ENCODE assay signal across 8 mouse cellular contexts in the genomic region with DNA sequence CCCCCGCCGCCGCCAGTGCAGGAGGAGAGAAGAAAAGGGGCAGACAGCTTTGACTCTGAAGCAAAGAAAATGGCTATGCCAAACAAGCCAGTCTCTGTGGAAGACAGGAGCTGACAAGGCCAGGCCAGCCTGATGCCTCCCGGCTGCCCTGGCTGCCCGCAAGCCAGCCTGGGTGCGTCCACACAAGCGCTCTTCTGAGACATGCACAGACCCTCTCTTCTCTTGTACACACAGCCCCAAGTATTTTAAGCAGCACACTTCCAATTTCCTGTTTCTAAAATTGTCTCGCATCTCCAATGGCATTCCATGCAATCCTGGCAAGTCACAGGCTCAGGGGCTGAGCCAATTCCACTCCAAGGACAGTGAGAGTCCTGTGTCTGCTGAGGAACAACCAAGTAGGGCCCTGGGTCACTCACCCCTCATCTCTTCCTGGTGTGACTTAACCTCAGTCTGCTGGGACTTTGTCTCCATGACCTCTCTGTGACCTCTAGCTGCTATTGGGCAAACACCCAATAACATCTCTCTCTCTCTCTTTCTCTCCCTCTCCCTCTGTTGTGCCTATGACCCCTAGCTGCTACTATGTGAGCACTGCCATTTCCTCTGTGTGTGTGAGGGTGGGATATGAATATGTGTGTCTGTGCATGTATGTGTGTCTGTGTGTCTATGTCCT.
DNase-seq lines count a peak whose midpoint lies in the region; ATAC-seq and TF ChIP-seq lines count a peak whose summit lies in the region.

No protein-coding gene starts in this region.

- H3K4me1 ChIP-seq in embryonic facial prominence, embryonic 10.5 days = peaks cover 50% of the 10 kb centered on the region
- H3K4me1 ChIP-seq in heart, embryonic 14.5 days (ENCODE audit: control insufficient read depth in 2 of 2, insufficient read depth in 2 of 2, low read length in 2 of 2) = peaks cover 31 to 34% of the 10 kb centered on the region in 2 experiments
- H3K4me1 ChIP-seq in kidney, embryonic 16.5 days (ENCODE audit: insufficient read depth, low read length) = peaks cover 31% of the 10 kb centered on the region
- H3K4me1 ChIP-seq in lung, embryonic 14.5 days (ENCODE audit: insufficient read depth) = peaks cover 31% of the 10 kb centered on the region

- H3K9me3 ChIP-seq in embryonic facial prominence, embryonic 10.5 days = no peaks in the 10 kb centered on the region
- H3K9me3 ChIP-seq in heart, embryonic 14.5 days (ENCODE audit: control insufficient read depth, low read length) = peaks cover 2% of the 10 kb centered on the region; the same call in 1 of the 2 replicates
- H3K9me3 ChIP-seq in kidney, embryonic 16.5 days (ENCODE audit: low read length) = no peaks in the 10 kb centered on the region
- no peaks in the 10 kb centered on the region for H3K9me3 ChIP-seq in lung, embryonic 14.5 days (ENCODE audit: low read depth, low read length)

- TF ChIP-seq CTCF in lung, embryonic 14.5 days (IDR thresholded peaks at IDR 0.05; ENCODE audit: low read depth) = peak; percentile 27; the same call in 1 of the 2 replicates

- ATAC-seq in heart, embryonic 14.5 days (ENCODE audit: insufficient number of reproducible peaks, insufficient read depth, low FRiP score, low read depth) = peak; percentile 74
- ATAC-seq in kidney, embryonic 16.5 days (ENCODE audit: low FRiP score, low TSS enrichment) = peak; percentile 67
- ATAC-seq in lung, embryonic 14.5 days (ENCODE audit: insufficient read depth) = peak; percentile 93
- ATAC-seq in megakaryocyte-erythroid progenitor cell, adult 5-6 weeks (replicated peaks; ENCODE audit: low FRiP score, low TSS enrichment, poor library complexity, severe bottlenecking) = no peak

- peak overlapping the region; percentile 54; the same call in 1 of the 2 replicates for H3K9ac ChIP-seq in heart, embryonic 14.5 days (ENCODE audit: low read length)
- peak overlapping the region; percentile 49 for H3K9ac ChIP-seq in kidney, embryonic 16.5 days (replicated peaks; ENCODE audit: low read length)
- no peak overlapping the region; the same call in 1 of the 2 replicates for H3K9ac ChIP-seq in lung, embryonic 14.5 days

- peak; percentile 51 to 52 for DNase-seq in cerebellum, postnatal 25 days
- no peak for DNase-seq in cerebellum, postnatal 36 days
- peak; percentile 47 for DNase-seq in embryonic facial prominence, embryonic 10.5 days (ENCODE audit: low spot score)
- peak; percentile 88 for DNase-seq in lung, embryonic 14.5 days
- peak; percentile 35 for DNase-seq in right cerebral cortex, postnatal 4 days

- no peaks in the 10 kb centered on the region for H3K27me3 ChIP-seq in embryonic facial prominence, embryonic 10.5 days (replicated peaks; ENCODE audit: low read depth, poor library complexity, severe bottlenecking)
- no peaks in the 10 kb centered on the region for H3K27me3 ChIP-seq in heart, embryonic 14.5 days (ENCODE audit: control insufficient read depth, insufficient read depth, low read length)
- no peaks in the 10 kb centered on the region for H3K27me3 ChIP-seq in kidney, embryonic 16.5 days (ENCODE audit: insufficient read depth, low read length)
- no peaks in the 10 kb centered on the region for H3K27me3 ChIP-seq in lung, embryonic 14.5 days (ENCODE audit: insufficient read depth, low read length)

- H3K4me2 ChIP-seq in heart, embryonic 14.5 days (ENCODE audit: low read length) = peak overlapping the region; percentile 45
- 0 out of 2 replicates have a peak overlapping the region, but pooled peaks have one; percentile 18 for H3K4me2 ChIP-seq in kidney, embryonic 16.5 days (replicated peaks; ENCODE audit: low read depth, low read length)
- H3K4me2 ChIP-seq in lung, embryonic 14.5 days = peak overlapping the region; percentile 35; the same call in 1 of the 2 replicates

- no peak overlapping the region for H3K4me3 ChIP-seq in embryonic facial prominence, embryonic 10.5 days
- H3K4me3 ChIP-seq in heart, embryonic 14.5 days (ENCODE audit: control insufficient read depth in 1 of 2, insufficient read depth in 1 of 2, low read depth in 1 of 2, low read length in 2 of 2) = no peak overlapping the region
- H3K4me3 ChIP-seq in kidney, embryonic 16.5 days (ENCODE audit: low read length) = no peak overlapping the region
- no peak overlapping the region for H3K4me3 ChIP-seq in lung, embryonic 14.5 days (ENCODE audit: low read depth, low read length)

- 34% methylated on average over 8 of the region's 8 CpGs for WGBS in embryonic facial prominence, embryonic 10.5 days
- 12% methylated on average over 8 of the region's 8 CpGs for WGBS in heart, embryonic 14.5 days
- 16% methylated on average over 8 of the region's 8 CpGs for WGBS in kidney, embryonic 16.5 days
- 8% methylated on average over 8 of the region's 8 CpGs for WGBS in lung, embryonic 14.5 days

- H3K36me3 ChIP-seq in embryonic facial prominence, embryonic 10.5 days (replicated peaks) = no peaks in the 10 kb centered on the region
- H3K36me3 ChIP-seq in heart, embryonic 14.5 days (ENCODE audit: control insufficient read depth, insufficient read depth, low read length) = no peaks in the 10 kb centered on the region
- no peaks in the 10 kb centered on the region for H3K36me3 ChIP-seq in kidney, embryonic 16.5 days (ENCODE audit: insufficient read depth, low read length)
- no peaks in the 10 kb centered on the region for H3K36me3 ChIP-seq in lung, embryonic 14.5 days (ENCODE audit: insufficient read depth)

- peak overlapping the region; percentile 76 for H3K27ac ChIP-seq in embryonic facial prominence, embryonic 10.5 days (replicated peaks)
- peak overlapping the region; percentile 80 to 93 for H3K27ac ChIP-seq in heart, embryonic 14.5 days (replicated peaks in 1 of 2; ENCODE audit: control insufficient read depth in 1 of 2, insufficient read depth in 1 of 2, low read depth in 2 of 2, low read length in 2 of 2)
- H3K27ac ChIP-seq in kidney, embryonic 16.5 days (ENCODE audit: low read length) = peak overlapping the region; percentile 90
- H3K27ac ChIP-seq in lung, embryonic 14.5 days (ENCODE audit: low read depth) = peak overlapping the region; percentile 92

Comparison
In these comparisons a context has a peak if more than half of its experiments do, and no peak if none do; other contexts are left out.
1. DNase-seq: peak in cerebellum, postnatal 25 days (2 of 2), embryonic facial prominence, embryonic 10.5 days (single experiment), lung, embryonic 14.5 days (single experiment) and right cerebral cortex, postnatal 4 days (single experiment); none in cerebellum, postnatal 36 days (0 of 2).
2. Peak in every context shown above with its lines, with median percentiles within 50 percentile points of each other: H3K27ac ChIP-seq and H3K4me2 ChIP-seq.